ENCODE assay signal across 10 mouse cellular contexts in the genomic region with DNA sequence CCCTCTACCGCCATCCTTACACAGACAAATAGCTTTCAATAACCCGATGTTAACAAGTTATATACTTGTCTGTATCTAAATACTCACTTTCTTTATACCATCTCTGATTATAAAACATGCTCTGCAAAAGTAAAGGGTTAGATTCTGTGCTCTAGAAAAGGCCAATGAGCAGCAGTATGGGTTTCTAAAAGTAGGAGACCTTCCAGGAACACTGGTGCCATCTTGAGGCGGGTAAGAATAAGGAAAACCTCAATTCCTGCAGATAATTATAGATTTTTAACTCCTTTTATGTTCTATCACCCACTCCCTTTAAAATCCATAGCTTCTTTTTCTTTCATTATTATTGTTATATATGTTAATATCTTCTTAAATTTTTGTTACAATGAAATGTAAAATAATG. TPM values are rescaled to one million over a fixed set of nuclear protein-coding genes. Genes with fewer than 3 reads are reported as not detected.
DNase-seq lines count a peak whose midpoint lies in the region; ATAC-seq and TF ChIP-seq lines count a peak whose summit lies in the region.
"Had no signal": no experiment of that assay in that cellular context is flagged by ENCODE, and none has a peak within 500 bp of the region (broad histone marks: within the 10 kb centered on the region; RNA-seq: fewer than 3 reads in every experiment).

No protein-coding gene starts in this region.

- H3K4me2 ChIP-seq in CH12.LX (ENCODE audit: insufficient read depth, low read depth, poor library complexity, severe bottlenecking): no peak overlapping the region
- H3K4me2 ChIP-seq: embryonic facial prominence, embryonic 15.5 days; liver, embryonic 15.5 days had no signal

- H3K79me2 ChIP-seq in CH12.LX (replicated peaks; ENCODE audit: control insufficient read depth, extremely low read depth, insufficient read depth, poor library complexity, severe bottlenecking): no peaks in the 10 kb centered on the region

- H3K36me3 ChIP-seq in CH12.LX (replicated peaks in 1 of 2; ENCODE audit: control insufficient read depth in 1 of 2, insufficient read depth in 1 of 2, low read length in 1 of 2): no peaks in the 10 kb centered on the region
- H3K36me3 ChIP-seq: embryonic facial prominence, embryonic 15.5 days; liver, embryonic 15.5 days had no signal

- no peak for TF ChIP-seq POLR2A in CH12.LX (IDR thresholded peaks at IDR 0.05; ENCODE audit: low read depth, low read length)

- intact Hi-C loops in heart, postnatal 36 days (cut with DNase I): no loop called here

- ATAC-seq in activated CD4-positive, CD25-positive, alpha-beta regulatory T cell, adult 4 months: no peak

- TF ChIP-seq RAD21 in CH12.LX (IDR thresholded peaks at IDR 0.05; ENCODE audit: low read depth, low read length): peak; percentile 56

- H3K27ac ChIP-seq in CH12.LX (ENCODE audit: insufficient read depth, low read depth): no peak overlapping the region
- H3K27ac ChIP-seq: embryonic facial prominence, embryonic 15.5 days; liver, embryonic 15.5 days had no signal

- H3K9ac ChIP-seq in CH12.LX (ENCODE audit: insufficient read depth, low read depth): no peak overlapping the region
- H3K9ac ChIP-seq: embryonic facial prominence, embryonic 15.5 days; liver, embryonic 15.5 days had no signal

- TF ChIP-seq EP300 in CH12.LX (IDR thresholded peaks at IDR 0.05; ENCODE audit: low read length): no peak

- H3K27me3 ChIP-seq in CH12.LX (replicated peaks): no peaks in the 10 kb centered on the region
- H3K27me3 ChIP-seq: embryonic facial prominence, embryonic 15.5 days; liver, embryonic 15.5 days had no signal

- dilution Hi-C loops in CH12.LX (cut with MboI; ENCODE audit: extremely low pct_ligation_motif_present, extremely low pct_unique_long_range_greater_than_20kb, low sequenced_read_pairs): no loop called here

- H3K9me3 ChIP-seq in CH12.LX (replicated peaks; ENCODE audit: low read length): no peaks in the 10 kb centered on the region
- H3K9me3 ChIP-seq: embryonic facial prominence, embryonic 15.5 days; liver, embryonic 15.5 days had no signal

- in situ Hi-C loops in CH12.LX (cut with MboI; ENCODE audit: low pct_ligation_motif_present, low pct_unique_long_range_greater_than_20kb, low sequenced_read_pairs): no loop called here

- TF ChIP-seq CTCF in CH12.LX (conservative IDR thresholded peaks at IDR 0.05 in 1 of 2, IDR thresholded peaks at IDR 0.05 in 1 of 2; ENCODE audit: low read depth in 2 of 2, low read length in 2 of 2): peak in 1 of 2 experiments; percentile 52; a peak in 2 of 4 replicates

- peaks cover 3 to 7% of the 10 kb centered on the region in 2 experiments for H3K4me1 ChIP-seq in CH12.LX (ENCODE audit: control insufficient read depth in 1 of 2, insufficient read depth in 2 of 2)
- H3K4me1 ChIP-seq: embryonic facial prominence, embryonic 15.5 days; liver, embryonic 15.5 days had no signal

- no peak overlapping the region for H3K4me3 ChIP-seq in CH12.LX (replicated peaks in 1 of 3; ENCODE audit: low read depth in 2 of 3, low read length in 2 of 3, poor library complexity in 1 of 3)
- H3K4me3 ChIP-seq: embryonic facial prominence, embryonic 15.5 days; liver, embryonic 15.5 days had no signal

- peak; percentile 7 for DNase-seq in kidney, postnatal 10 days
- no peak for DNase-seq in kidney, adult 8-10 months
- DNase-seq in 416B (ENCODE audit: low read depth) (peak; percentile 50), CH12.LX (ENCODE audit: extremely low read depth) (peak; percentile 7)
- peak; percentile 61 to 63 for DNase-seq in cerebellum, postnatal 14 days
- DNase-seq in heart, postnatal 36 days: no peak
- DNase-seq: kidney, adult 11 months had no signal

TF ChIP-seq in CH12.LX, 34 proteins besides CTCF, POLR2A, EP300 and RAD21:
- TF ChIP-seq GABPA (IDR thresholded peaks at IDR 0.05; ENCODE audit: insufficient replicate concordance, low read depth, low read length): no peak
- no peak for TF ChIP-seq USF1 (IDR thresholded peaks at IDR 0.05; ENCODE audit: low read depth, low read length)
- peak; percentile 20; the same call in 1 of the 2 replicates for TF ChIP-seq SMC3 (IDR thresholded peaks at IDR 0.05; ENCODE audit: low read depth, low read length)
- TF ChIP-seq USF2 (conservative IDR thresholded peaks at IDR 0.05; ENCODE audit: low read depth, low read length): no peak
- TF ChIP-seq ZKSCAN1 (IDR thresholded peaks at IDR 0.05; ENCODE audit: borderline replicate concordance, low read depth, low read length): no peak

RNA-seq across cellular contexts. Expression of a gene that starts 49.6 kb away (rescaled TPM):
- 8.3 TPM in 1 of 2 replicates, not detected in the other for total RNA-seq in CH12.LX (2012; rRNA removed)
- not detected in 2 replicates for total RNA-seq in CH12.LX (2014; rRNA removed)
- polyA plus RNA-seq in CH12.LX (2012; ENCODE audit: insufficient read length, low read depth): 46.1 and 75.9 TPM in 2 replicates
- polyA plus RNA-seq in activated CD4-positive, CD25-positive, alpha-beta regulatory T cell, adult 4 months (2017; shearing (Covaris generic)): 10 to 100 TPM in 1 of 2 experiments, not detected in 1; 26.6 TPM
- 10 to 100 TPM; 22.3 to 33.7 TPM for total RNA-seq in heart, postnatal 36 days (2021)

RNA-seq across cellular contexts. Expression of a gene that starts 55.1 kb away (rescaled TPM):
- total RNA-seq in CH12.LX (2012; rRNA removed) (4.4 and 4.7 TPM in 2 replicates), CH12.LX (2014; rRNA removed) (3.8 and 4.1 TPM in 2 replicates)
- polyA plus RNA-seq in CH12.LX (2012; ENCODE audit: insufficient read length, low read depth): 6.5 and 6.7 TPM in 2 replicates
- 1 to 10 TPM; 4.4 to 5.0 TPM for polyA plus RNA-seq in activated CD4-positive, CD25-positive, alpha-beta regulatory T cell, adult 4 months (2017; shearing (Covaris generic))
- total RNA-seq in heart, postnatal 36 days (2021): 1 to 10 TPM; 1.3 to 2.0 TPM

RNA-seq across cellular contexts. Expression of a gene that starts 55.3 kb away (rescaled TPM):
- total RNA-seq in CH12.LX (2012; rRNA removed) (14.8 and 19.3 TPM in 2 replicates), CH12.LX (2014; rRNA removed) (40.7 and 49.0 TPM in 2 replicates)
- 13.3 and 14.2 TPM in 2 replicates for polyA plus RNA-seq in CH12.LX (2012; ENCODE audit: insufficient read length, low read depth)
- 10 to 100 TPM; 13.5 to 15.4 TPM for polyA plus RNA-seq in activated CD4-positive, CD25-positive, alpha-beta regulatory T cell, adult 4 months (2017; shearing (Covaris generic))
- 10 to 100 TPM; 37.3 to 38.0 TPM for total RNA-seq in heart, postnatal 36 days (2021)

RNA-seq across cellular contexts. Expression of a gene that starts 55.3 kb away (rescaled TPM):
- 2.2 and 3.1 TPM in 2 replicates for total RNA-seq in CH12.LX (2012; rRNA removed)
- 5.1 and 5.8 TPM in 2 replicates for total RNA-seq in CH12.LX (2014; rRNA removed)
- 17.0 and 25.8 TPM in 2 replicates for polyA plus RNA-seq in CH12.LX (2012; ENCODE audit: insufficient read length, low read depth)
- 10 to 100 TPM; 16.7 to 19.8 TPM for polyA plus RNA-seq in activated CD4-positive, CD25-positive, alpha-beta regulatory T cell, adult 4 months (2017; shearing (Covaris generic))
- total RNA-seq in heart, postnatal 36 days (2021): 10 to 100 TPM; 28.5 to 28.6 TPM

Comparison
In these comparisons a context has a peak if more than half of its experiments do, and no peak if none do; other contexts are left out.
1. DNase-seq: peak in kidney, postnatal 10 days (single experiment), 416B (single experiment), CH12.LX (single experiment) and cerebellum, postnatal 14 days (2 of 2); none in kidney, adult 8-10 months (0 of 2) and heart, postnatal 36 days (0 of 2).